Mouse (Mus musculus) MEL (cell line): Measurements from ENCODE around the gene Wfdc2. TPM values are rescaled to one million over a fixed set of nuclear protein-coding genes. Genes with fewer than 3 reads are reported as not detected.

Source experiments
- DNase-seq: peaks from one replicate; pipeline ENCODE4 v3.0.0; 2011; ENCODE audit warnings: low read depth, low spot score
- H3K27ac ChIP-seq: 2 replicates; pipeline ENCODE4 v1.5.1; 2012; ENCODE audit warnings: low read depth, mild to moderate bottlenecking, control low read depth, low read length, moderate library complexity; ENCODE audit not compliant: control insufficient read depth
- H3K27me3 ChIP-seq, 2 experiments: fragments of 150-350 bp in 1 of 2; sonication (generic) in 1 of 2; 2 replicates each; pipeline ENCODE4 v1.6.1; 2012; ENCODE audit warnings: low read length in 2 of 2, mild to moderate bottlenecking in 2 of 2, improper control_type of control experiment in 1 of 2, moderate library complexity in 1 of 2; ENCODE audit not compliant: insufficient read depth in 2 of 2, control insufficient read depth in 1 of 2
- H3K36me3 ChIP-seq, 2 experiments: 2 replicates each; pipeline ENCODE4 v1.6.1; 2012 to 2014; ENCODE audit warnings: low read length in 2 of 2, improper control_type of control experiment in 1 of 2, inconsistent platforms in 1 of 2, mild to moderate bottlenecking in 1 of 2; ENCODE audit not compliant: insufficient read depth in 2 of 2, control insufficient read depth in 1 of 2
- H3K4me1 ChIP-seq, 2 experiments: fragments of 150-350 bp in 1 of 2; sonication (generic) in 1 of 2; 2 replicates each; pipeline ENCODE4 v1.6.1; 2012; ENCODE audit warnings: low read length in 2 of 2, improper control_type of control experiment in 1 of 2, mild to moderate bottlenecking in 1 of 2; ENCODE audit not compliant: insufficient read depth in 2 of 2, control insufficient read depth in 1 of 2
- H3K4me3 ChIP-seq, 2 experiments: fragments of 150-350 bp in 1 of 2; sonication (generic) in 1 of 2; 2 replicates each; pipeline ENCODE4 v1.5.1; 2012; ENCODE audit warnings: low read depth in 2 of 2, low read length in 2 of 2, mild to moderate bottlenecking in 2 of 2, moderate library complexity in 2 of 2, control low read depth in 1 of 2, improper control_type of control experiment in 1 of 2; ENCODE audit not compliant: control insufficient read depth in 1 of 2, insufficient read depth in 1 of 2
- H3K79me2 ChIP-seq: 2 replicates; pipeline ENCODE4 v1.6.1; 2012; ENCODE audit warnings: mild to moderate bottlenecking, low read length, moderate library complexity; ENCODE audit not compliant: control insufficient read depth, poor library complexity, insufficient read depth
- H3K9ac ChIP-seq: 2 replicates; pipeline ENCODE4 v1.6.1; 2012; ENCODE audit warnings: low read depth, mild to moderate bottlenecking, control low read depth, low read length, moderate library complexity; ENCODE audit not compliant: control insufficient read depth, poor library complexity, severe bottlenecking
- H3K9me3 ChIP-seq: fragments of 150-350 bp; sonication (generic); replicated peaks from 2 replicates; pipeline ENCODE4 v1.6.1; 2012; ENCODE audit warnings: mild to moderate bottlenecking, low read length, improper control_type of control experiment, moderate library complexity; ENCODE audit not compliant: insufficient read depth
- BHLHE40 ChIP-seq: IDR thresholded peaks from 2 replicates; pipeline ENCODE4 v1.6.1; 2012; ENCODE audit warnings: low read depth, mild to moderate bottlenecking, inconsistent platforms, low read length, improper control_type of control experiment, borderline replicate concordance
- CHD1 ChIP-seq: IDR thresholded peaks from 2 replicates; pipeline ENCODE4 v1.6.1; 2012; ENCODE audit warnings: low read depth, mild to moderate bottlenecking, inconsistent platforms, low read length, improper control_type of control experiment
- CHD2 ChIP-seq: IDR thresholded peaks from 2 replicates; pipeline ENCODE4 v1.6.1; 2011; ENCODE audit warnings: low read length, improper control_type of control experiment
- CTCF ChIP-seq, 3 experiments: IDR thresholded peaks in 2 of 3; conservative IDR thresholded peaks in 1 of 3; 2 replicates each; pipeline ENCODE4 v1.5.1; 2011 to 2012; ENCODE audit warnings: low read length in 3 of 3, low read depth in 2 of 3, mild to moderate bottlenecking in 2 of 3, improper control_type of control experiment in 1 of 3, inconsistent platforms in 1 of 3, mixed read lengths in 1 of 3, moderate library complexity in 1 of 3; ENCODE audit not compliant: control insufficient read depth in 1 of 3, insufficient read depth in 1 of 3, poor library complexity in 1 of 3, severe bottlenecking in 1 of 3
- E2F4 ChIP-seq: IDR thresholded peaks from 2 replicates; pipeline ENCODE4 v1.6.1; 2011; ENCODE audit warnings: low read depth, low read length, improper control_type of control experiment, borderline replicate concordance
- EP300 ChIP-seq, 2 experiments: IDR thresholded peaks; 2 replicates each; pipeline ENCODE4 v1.6.1; 2011; ENCODE audit warnings: improper control_type of control experiment in 2 of 2, low read length in 2 of 2, low read depth in 1 of 2, mild to moderate bottlenecking in 1 of 2
- ETS1 ChIP-seq: IDR thresholded peaks from 2 replicates; pipeline ENCODE4 v1.6.1; 2012; ENCODE audit warnings: low read depth, mild to moderate bottlenecking, inconsistent platforms, low read length, improper control_type of control experiment, moderate library complexity
- HCFC1 ChIP-seq: IDR thresholded peaks from 2 replicates; pipeline ENCODE4 v1.6.1; 2012; ENCODE audit warnings: low read depth, mild to moderate bottlenecking, inconsistent platforms, low read length, improper control_type of control experiment, moderate library complexity
- JUND ChIP-seq: IDR thresholded peaks from 2 replicates; pipeline ENCODE4 v1.6.1; 2011; ENCODE audit warnings: low read depth, mild to moderate bottlenecking, improper control_type of control experiment, low read length
- MAX ChIP-seq: IDR thresholded peaks from 2 replicates; pipeline ENCODE4 v1.6.1; 2011; ENCODE audit warnings: low read length, improper control_type of control experiment
- MAZ ChIP-seq: IDR thresholded peaks from 2 replicates; pipeline ENCODE4 v1.6.1; 2012; ENCODE audit warnings: low read depth, mild to moderate bottlenecking, inconsistent platforms, low read length, improper control_type of control experiment
- MEF2A ChIP-seq: IDR thresholded peaks from 2 replicates; pipeline ENCODE4 v1.6.1; 2014; ENCODE audit warnings: low read depth, mild to moderate bottlenecking, inconsistent platforms, low read length, improper control_type of control experiment; ENCODE audit not compliant: poor library complexity, insufficient replicate concordance, severe bottlenecking; ENCODE audit errors: extremely low read depth
- MXI1 ChIP-seq: IDR thresholded peaks from 2 replicates; pipeline ENCODE4 v1.6.1; 2011; ENCODE audit warnings: mild to moderate bottlenecking, low read depth, low read length, improper control_type of control experiment
- MYB ChIP-seq: IDR thresholded peaks from 2 replicates; pipeline ENCODE4 v1.6.1; 2011; ENCODE audit warnings: mild to moderate bottlenecking, low read depth, low read length, improper control_type of control experiment
- MYC ChIP-seq: IDR thresholded peaks from 2 replicates; pipeline ENCODE4 v1.6.1; 2011; ENCODE audit warnings: low read depth, mild to moderate bottlenecking, low read length, improper control_type of control experiment, moderate library complexity
- NELFE ChIP-seq: IDR thresholded peaks from 2 replicates; pipeline ENCODE4 v1.6.1; 2011; ENCODE audit warnings: low read depth, low read length, improper control_type of control experiment
- NRF1 ChIP-seq: IDR thresholded peaks from 2 replicates; pipeline ENCODE4 v1.6.1; 2014; ENCODE audit warnings: low read depth, mild to moderate bottlenecking, inconsistent platforms, low read length, improper control_type of control experiment, moderate library complexity; ENCODE audit not compliant: poor library complexity, insufficient read depth, severe bottlenecking
- POLR2A ChIP-seq, 2 experiments: IDR thresholded peaks; 2 replicates each; pipeline ENCODE4 v1.6.1; 2011 to 2012; ENCODE audit warnings: low read length in 2 of 2, mild to moderate bottlenecking in 2 of 2, control low read depth in 1 of 2, improper control_type of control experiment in 1 of 2, low read depth in 1 of 2, moderate library complexity in 1 of 2; ENCODE audit not compliant: control insufficient read depth in 1 of 2, insufficient read depth in 1 of 2, poor library complexity in 1 of 2
- POLR2AphosphoS5 ChIP-seq: IDR thresholded peaks from 2 replicates; pipeline ENCODE4 v1.6.1; 2012; ENCODE audit warnings: low read depth, borderline replicate concordance, mild to moderate bottlenecking, inconsistent platforms, low read length, moderate library complexity, mixed read lengths
- RAD21 ChIP-seq: IDR thresholded peaks from 2 replicates; pipeline ENCODE4 v1.6.1; 2011; ENCODE audit warnings: mild to moderate bottlenecking, low read depth, low read length, improper control_type of control experiment
- SIN3A ChIP-seq: IDR thresholded peaks from 2 replicates; pipeline ENCODE4 v1.6.1; 2012; ENCODE audit warnings: low read length, improper control_type of control experiment, inconsistent platforms
- TAL1 ChIP-seq: IDR thresholded peaks from 2 replicates; pipeline ENCODE4 v1.6.1; 2012; ENCODE audit warnings: mild to moderate bottlenecking, inconsistent platforms, low read length, moderate library complexity, mixed read lengths
- UBTF ChIP-seq: IDR thresholded peaks from 2 replicates; pipeline ENCODE4 v1.6.1; 2012; ENCODE audit warnings: low read depth, mild to moderate bottlenecking, inconsistent platforms, low read length, improper control_type of control experiment, moderate library complexity, borderline replicate concordance; ENCODE audit not compliant: insufficient read depth
- USF1 ChIP-seq: IDR thresholded peaks from 2 replicates; pipeline ENCODE4 v1.6.1; 2014; ENCODE audit warnings: low read depth, mild to moderate bottlenecking, inconsistent platforms, low read length, improper control_type of control experiment, moderate library complexity
- ZC3H11A ChIP-seq: IDR thresholded peaks from 2 replicates; pipeline ENCODE4 v1.6.1; 2012; ENCODE audit warnings: low read depth, mild to moderate bottlenecking, inconsistent platforms, low read length, improper control_type of control experiment
- ZKSCAN1 ChIP-seq: IDR thresholded peaks from 2 replicates; pipeline ENCODE4 v1.6.1; 2012; ENCODE audit warnings: low read depth, mild to moderate bottlenecking, inconsistent platforms, low read length, improper control_type of control experiment, moderate library complexity
- ZNF384 ChIP-seq: IDR thresholded peaks from 2 replicates; pipeline ENCODE4 v1.6.1; 2012; ENCODE audit warnings: low read depth, mild to moderate bottlenecking, inconsistent platforms, low read length, improper control_type of control experiment
- polyA plus RNA-seq, 2 experiments: library from polyadenylated mRNA; stranded (reverse) in 1 of 2; unstranded in 1 of 2; fragments of >175 nt in 1 of 2; fragments of >200 nt in 1 of 2; gene quantifications; 2 replicates each; pipeline versions ENCODE4 v1.2.1 to v1.2.4; 2012; ENCODE audit warnings: low replicate concordance in 2 of 2, low read depth in 1 of 2; ENCODE audit not compliant: insufficient read length in 2 of 2, insufficient read depth in 1 of 2, missing spikeins in 1 of 2
- total RNA-seq: library from RNA; depleted of rRNA; stranded (reverse); fragments of 300-350 nt; gene quantifications from 2 replicates; pipeline ENCODE4 v1.2.3, GENCODE M21; 2012

Wfdc2 gene
- total and polyA plus RNA-seq, 3 experiments: not detected

- Histone ChIP-seq H3K27ac (no peak overlapping the region), H3K36me3 (no peaks in the 10 kb centered on the region), H3K27me3 (peaks cover 5 to 8% of the 10 kb centered on the region in 2 experiments), H3K9me3 (no peaks in the 10 kb centered on the region), H3K79me2 (no peaks in the 10 kb centered on the region), H3K9ac (no peak overlapping the region), H3K4me1 (no peaks in the 10 kb centered on the region), H3K4me3 (no peak overlapping the region)
- TF ChIP-seq ZNF384 (no peak), ETS1 (no peak), MYC (no peak), JUND (no peak), ZC3H11A (no peak), UBTF (no peak), CHD1 (no peak), BHLHE40 (no peak), SIN3A (no peak), MXI1 (no peak), CHD2 (no peak), MYB (no peak), CTCF (IDR thresholded peaks at IDR 0.05 in 2 of 3, conservative IDR thresholded peaks at IDR 0.05 in 1 of 3; ENCODE audit: control insufficient read depth in 1 of 3, insufficient read depth in 1 of 3, low read depth in 2 of 3, low read length in 3 of 3, poor library complexity in 1 of 3, severe bottlenecking in 1 of 3) (no peak), POLR2A (IDR thresholded peaks at IDR 0.05; ENCODE audit: control insufficient read depth in 1 of 2, insufficient read depth in 1 of 2, low read depth in 1 of 2, low read length in 2 of 2, poor library complexity in 1 of 2) (no peak), RAD21 (no peak), TAL1 (no peak), MAZ (no peak)
- DNase-seq: no peak
These were observed 11.3 kb upstream of the Wfdc2 start for GRCm38 (mm10) chr2:164550895-164551269.

DNA sequence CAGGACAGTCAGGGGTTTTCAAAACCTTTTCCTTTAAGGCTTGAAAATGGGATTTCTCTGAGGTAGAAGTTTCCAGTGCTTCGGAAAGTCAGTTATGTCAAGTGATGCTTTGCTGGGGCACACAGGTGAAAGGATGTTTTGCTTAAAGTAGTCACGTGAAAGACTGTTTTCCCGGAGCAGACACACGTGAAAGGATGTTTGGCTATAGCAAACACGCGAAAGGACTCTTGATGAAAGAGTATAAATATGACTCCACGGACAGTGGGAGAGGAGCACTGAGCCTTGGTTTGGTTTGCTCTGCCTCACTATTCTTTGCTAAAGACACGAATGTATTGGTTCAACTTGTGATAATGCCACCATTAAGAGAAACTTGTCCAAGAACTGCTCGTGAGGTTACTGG lies 10.7 kb upstream of the Wfdc2 start:
- Histone ChIP-seq H3K9ac (no peak overlapping the region), H3K4me1 (no peaks in the 10 kb centered on the region), H3K27me3 (peaks cover 5 to 13% of the 10 kb centered on the region in 2 experiments), H3K9me3 (no peaks in the 10 kb centered on the region), H3K79me2 (no peaks in the 10 kb centered on the region), H3K4me3 (no peak overlapping the region), H3K27ac (no peak overlapping the region), H3K36me3 (no peaks in the 10 kb centered on the region)
- no peak for TF ChIP-seq POLR2AphosphoS5
- TF ChIP-seq ZKSCAN1: no peak
- TF ChIP-seq MYB: no peak
- TF ChIP-seq EP300 (IDR thresholded peaks at IDR 0.05; ENCODE audit: low read depth in 1 of 2, low read length in 2 of 2): no peak
- no peak for TF ChIP-seq CHD2
- TF ChIP-seq NELFE: no peak
- TF ChIP-seq SIN3A: no peak
- no peak for TF ChIP-seq E2F4
- no peak for TF ChIP-seq HCFC1
- no peak for TF ChIP-seq TAL1
- no peak for TF ChIP-seq USF1
- TF ChIP-seq MEF2A: no peak
- no peak for TF ChIP-seq MAX
- TF ChIP-seq NRF1: no peak
- TF ChIP-seq MAZ: no peak
- TF ChIP-seq MXI1: no peak
- TF ChIP-seq UBTF: no peak
- no peak for DNase-seq
